Mouse (Mus musculus): ENCODE measurements around the gene Cxcr3.

DNA sequence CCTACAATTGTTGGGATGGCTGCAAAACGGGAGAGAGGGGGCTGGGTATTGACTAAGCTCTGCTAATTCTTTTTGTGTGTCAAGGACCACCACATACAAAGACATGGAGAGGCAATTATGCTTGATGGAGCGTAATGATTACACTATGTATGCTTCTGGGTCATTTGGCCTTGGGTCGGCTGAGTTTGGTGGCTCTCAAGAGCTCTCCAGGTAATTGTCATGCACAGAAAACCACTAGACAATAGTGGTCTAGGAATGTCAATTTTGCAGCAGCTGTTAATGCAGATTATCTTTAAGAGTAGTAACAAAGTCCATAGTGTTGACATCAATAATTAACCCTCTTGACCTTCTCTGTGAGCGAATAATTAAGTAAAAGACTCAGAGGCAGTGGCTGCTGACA lies 16.1 kb upstream of the Cxcr3 start:
- TF ChIP-seq CTCF (IDR thresholded peaks at IDR 0.05; ENCODE audit: insufficient read depth, low read length) (no peak), POLR2A (IDR thresholded peaks at IDR 0.05; ENCODE audit: borderline replicate concordance, extremely low read depth, low read depth, low read length) (no peak)

Data from lung, adult 2 months (tissue).